Mouse (Mus musculus): ENCODE measurements around the gene Cd3d. TPM values are rescaled to one million over a fixed set of nuclear protein-coding genes. Genes with fewer than 3 reads are reported as not detected.

The Cd3d gene
- polyA plus RNA-seq, 1 experiment from 2014 or later, result 0.28 TPM

GRCm38 (mm10) chr9:45015841-45016240, 34.3 kb downstream of the Cd3d start:
- Histone ChIP-seq H3K36me3 (no peaks in the 10 kb centered on the region), H3K27ac (no peak overlapping the region), H3K4me3 (no peak overlapping the region), H3K4me2 (no peak overlapping the region), H3K9ac (no peak overlapping the region), H3K4me1 (no peaks in the 10 kb centered on the region), H3K27me3 (0 out of 2 replicates have a peak, but pooled peaks cover 4% of the 10 kb centered on the region), H3K9me3 (no peaks in the 10 kb centered on the region)
- no peak for ATAC-seq (ENCODE audit: insufficient number of reproducible peaks, low FRiP score, low TSS enrichment, low read depth)
- 64% methylated on average over 3 of the region's 3 CpGs for WGBS

GRCm38 (mm10) chr9:45018031-45018430, 36.4 kb downstream of the Cd3d start:
- H3K4me1 ChIP-seq, result no peaks in the 10 kb centered on the region
- WGBS, result 63% methylated on average over 11 of the region's 11 CpGs
- H3K27ac ChIP-seq, result no peak overlapping the region
- H3K36me3 ChIP-seq, result no peaks in the 10 kb centered on the region
- ATAC-seq (ENCODE audit: insufficient number of reproducible peaks, low FRiP score, low TSS enrichment, low read depth), result no peak
- no peaks in the 10 kb centered on the region for H3K9me3 ChIP-seq
- no peak overlapping the region for H3K9ac ChIP-seq
- H3K4me2 ChIP-seq, result no peak overlapping the region
- no peak overlapping the region for H3K4me3 ChIP-seq
- no peaks in the 10 kb centered on the region for H3K27me3 ChIP-seq

- WGBS, result 11% methylated on average over 3 of the region's 3 CpGs
- Histone ChIP-seq H3K36me3 (no peaks in the 10 kb centered on the region), H3K4me3 (no peak overlapping the region), H3K4me1 (peaks cover 3% of the 10 kb centered on the region; the same call in 1 of the 2 replicates), H3K9ac (no peak overlapping the region), H3K27ac (no peak overlapping the region), H3K9me3 (no peaks in the 10 kb centered on the region), H3K27me3 (no peaks in the 10 kb centered on the region), H3K4me2 (no peak overlapping the region)
- no peak for ATAC-seq (ENCODE audit: insufficient number of reproducible peaks, low FRiP score, low TSS enrichment, low read depth)
These were observed 41.2 kb downstream of the Cd3d start for GRCm38 (mm10) chr9:45022800-45023199.

- H3K4me3 ChIP-seq, result no peak overlapping the region
- H3K4me2 ChIP-seq, result no peak overlapping the region
- no peaks in the 10 kb centered on the region for H3K9me3 ChIP-seq
- no peaks in the 10 kb centered on the region for H3K36me3 ChIP-seq
- H3K27me3 ChIP-seq, result no peaks in the 10 kb centered on the region
- peaks cover 5% of the 10 kb centered on the region; the same call in 1 of the 2 replicates for H3K4me1 ChIP-seq
- WGBS, result 58% methylated on average over 3 of the region's 3 CpGs
- H3K27ac ChIP-seq, result no peak overlapping the region
- ATAC-seq (ENCODE audit: insufficient number of reproducible peaks, low FRiP score, low TSS enrichment, low read depth), result no peak
- H3K9ac ChIP-seq, result no peak overlapping the region
These were observed 42.1 kb downstream of the Cd3d start for GRCm38 (mm10) chr9:45023638-45024037.

- no peaks in the 10 kb centered on the region for H3K9me3 ChIP-seq
- H3K9ac ChIP-seq, result no peak overlapping the region
- H3K4me2 ChIP-seq, result no peak overlapping the region
- no peaks in the 10 kb centered on the region for H3K27me3 ChIP-seq
- no peak overlapping the region for H3K27ac ChIP-seq
- WGBS, result 74% methylated on average over 2 of the region's 2 CpGs
- H3K4me1 ChIP-seq, result peaks cover 5% of the 10 kb centered on the region; the same call in 1 of the 2 replicates
- ATAC-seq (ENCODE audit: insufficient number of reproducible peaks, low FRiP score, low TSS enrichment, low read depth), result no peak
- H3K4me3 ChIP-seq, result no peak overlapping the region
- no peaks in the 10 kb centered on the region for H3K36me3 ChIP-seq
These were observed 42.6 kb downstream of the Cd3d start for GRCm38 (mm10) chr9:45024187-45024586.

- H3K4me1 ChIP-seq, result peaks cover 5% of the 10 kb centered on the region; the same call in 1 of the 2 replicates
- WGBS, result 52% methylated on average over 8 of the region's 8 CpGs
- no peaks in the 10 kb centered on the region for H3K9me3 ChIP-seq
- H3K27ac ChIP-seq, result peak overlapping the region; percentile 27; the same call in 1 of the 2 replicates
- H3K4me2 ChIP-seq, result no peak overlapping the region
- no peaks in the 10 kb centered on the region for H3K27me3 ChIP-seq
- ATAC-seq (ENCODE audit: insufficient number of reproducible peaks, low FRiP score, low TSS enrichment, low read depth), result no peak
- no peak overlapping the region for H3K9ac ChIP-seq
- H3K4me3 ChIP-seq, result no peak overlapping the region
- no peaks in the 10 kb centered on the region for H3K36me3 ChIP-seq
These were observed 45.8 kb downstream of the Cd3d start for GRCm38 (mm10) chr9:45027376-45027775.

- Histone ChIP-seq H3K36me3 (no peaks in the 10 kb centered on the region), H3K27ac (no peak overlapping the region), H3K4me1 (peaks cover 5% of the 10 kb centered on the region; the same call in 1 of the 2 replicates), H3K4me3 (no peak overlapping the region), H3K9ac (no peak overlapping the region), H3K27me3 (no peaks in the 10 kb centered on the region), H3K9me3 (no peaks in the 10 kb centered on the region), H3K4me2 (no peak overlapping the region)
- no peak for ATAC-seq (ENCODE audit: insufficient number of reproducible peaks, low FRiP score, low TSS enrichment, low read depth)
- WGBS, result 63% methylated on average over 6 of the region's 6 CpGs
These were observed 48.8 kb downstream of the Cd3d start for GRCm38 (mm10) chr9:45030341-45030740.

- Histone ChIP-seq H3K4me2 (no peak overlapping the region), H3K36me3 (no peaks in the 10 kb centered on the region), H3K4me3 (no peak overlapping the region), H3K9me3 (no peaks in the 10 kb centered on the region), H3K27ac (no peak overlapping the region), H3K4me1 (peaks cover 5% of the 10 kb centered on the region; the same call in 1 of the 2 replicates), H3K27me3 (no peaks in the 10 kb centered on the region), H3K9ac (no peak overlapping the region)
- no peak for ATAC-seq (ENCODE audit: insufficient number of reproducible peaks, low FRiP score, low TSS enrichment, low read depth)
- 64% methylated on average over 2 of the region's 2 CpGs for WGBS
These were observed 50.7 kb downstream of the Cd3d start for GRCm38 (mm10) chr9:45032261-45032660.

- WGBS, result 80% methylated on average over 3 of the region's 3 CpGs
- Histone ChIP-seq H3K4me2 (no peak overlapping the region), H3K36me3 (no peaks in the 10 kb centered on the region), H3K27me3 (no peaks in the 10 kb centered on the region), H3K9me3 (no peaks in the 10 kb centered on the region), H3K4me3 (no peak overlapping the region), H3K9ac (no peak overlapping the region), H3K4me1 (no peaks in the 10 kb centered on the region), H3K27ac (no peak overlapping the region)
- no peak for ATAC-seq (ENCODE audit: insufficient number of reproducible peaks, low FRiP score, low TSS enrichment, low read depth)
These were observed 52.9 kb downstream of the Cd3d start for GRCm38 (mm10) chr9:45034526-45034925.

Other genes starting within 250 kb of the Cd3d start
- 37.8 and 39.2 TPM in 2 replicates for gene Phldb1, start 246.6 kb upstream of the Cd3d start, polyA plus RNA-seq (2015; fragmentation: Nextera tagmentation; extraction: Ambion mirVana)
- 221 and 223 TPM in 2 replicates for gene Arcn1, start 213.9 kb upstream of the Cd3d start, polyA plus RNA-seq (2015; fragmentation: Nextera tagmentation; extraction: Ambion mirVana)
- gene Ift46, start 213.9 kb upstream of the Cd3d start, polyA plus RNA-seq (2015; fragmentation: Nextera tagmentation; extraction: Ambion mirVana), result 106 and 117 TPM in 2 replicates
- 2.3 and 2.6 TPM in 2 replicates for gene Tmem25, start 182.5 kb upstream of the Cd3d start, polyA plus RNA-seq (2015; fragmentation: Nextera tagmentation; extraction: Ambion mirVana)
- gene Ttc36, start 178.7 kb upstream of the Cd3d start, polyA plus RNA-seq (2015; fragmentation: Nextera tagmentation; extraction: Ambion mirVana), result 0.56 and 0.65 TPM in 2 replicates
- gene Kmt2a, start 100.5 kb upstream of the Cd3d start, polyA plus RNA-seq (2015; fragmentation: Nextera tagmentation; extraction: Ambion mirVana), result 12.4 and 13.7 TPM in 2 replicates
- 568 and 652 TPM in 2 replicates for gene Atp5l, start 61.0 kb upstream of the Cd3d start, polyA plus RNA-seq (2015; fragmentation: Nextera tagmentation; extraction: Ambion mirVana)
- gene Ube4a, start 16.2 kb upstream of the Cd3d start, polyA plus RNA-seq (2015; fragmentation: Nextera tagmentation; extraction: Ambion mirVana), result 23.9 and 24.8 TPM in 2 replicates
- 0.51 and 0.76 TPM in 2 replicates for gene Cd3g, start 1.4 kb upstream of the Cd3d start, polyA plus RNA-seq (2015; fragmentation: Nextera tagmentation; extraction: Ambion mirVana)
- gene Cd3e, start 27.8 kb downstream of the Cd3d start, polyA plus RNA-seq (2015; fragmentation: Nextera tagmentation; extraction: Ambion mirVana), result 0.38 and 0.45 TPM in 2 replicates
- gene Mpzl2, start 58.0 kb downstream of the Cd3d start, polyA plus RNA-seq (2015; fragmentation: Nextera tagmentation; extraction: Ambion mirVana), result 41.0 and 46.0 TPM in 2 replicates
- 13.9 and 16.3 TPM in 2 replicates for gene Mpzl3, start 73.4 kb downstream of the Cd3d start, polyA plus RNA-seq (2015; fragmentation: Nextera tagmentation; extraction: Ambion mirVana)
- gene Jaml, start 97.4 kb downstream of the Cd3d start, polyA plus RNA-seq (2015; fragmentation: Nextera tagmentation; extraction: Ambion mirVana), result 0.37 and 0.63 TPM in 2 replicates
- gene Scn2b, start 136.0 kb downstream of the Cd3d start, polyA plus RNA-seq (2015; fragmentation: Nextera tagmentation; extraction: Ambion mirVana), result 4.6 and 4.9 TPM in 2 replicates
- gene Scn4b, start 156.6 kb downstream of the Cd3d start, polyA plus RNA-seq (2015; fragmentation: Nextera tagmentation; extraction: Ambion mirVana), result 0.46 and 0.86 TPM in 2 replicates
- 0.15 and 0.30 TPM in 2 replicates for gene BC049352, start 200.2 kb downstream of the Cd3d start, polyA plus RNA-seq (2015; fragmentation: Nextera tagmentation; extraction: Ambion mirVana)
- 22.6 and 23.2 TPM in 2 replicates for gene Tmprss4, start 222.3 kb downstream of the Cd3d start, polyA plus RNA-seq (2015; fragmentation: Nextera tagmentation; extraction: Ambion mirVana)